Comparison of ENCODE assay signal across 18 mouse cellular contexts in the genomic region with DNA sequence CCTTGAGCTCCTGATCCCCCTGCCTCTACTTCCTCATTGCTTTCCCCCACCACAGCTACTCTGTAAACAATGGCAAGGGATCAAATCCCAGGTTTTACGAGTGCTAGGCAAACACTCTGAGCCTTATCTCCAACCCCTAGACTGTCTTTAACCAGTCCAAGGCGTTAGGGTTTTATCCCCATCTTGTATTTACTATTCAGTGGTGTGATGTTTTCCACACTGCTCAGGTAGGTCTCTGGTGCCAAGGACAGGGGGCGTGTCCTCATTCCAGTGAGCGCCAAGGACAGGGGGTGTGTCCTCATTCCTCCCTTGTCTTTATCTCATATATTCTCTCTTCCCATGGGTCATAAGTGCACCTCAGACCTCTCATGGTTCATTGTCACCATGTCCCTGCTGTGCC. TPM values are rescaled to one million over a fixed set of nuclear protein-coding genes. Genes with fewer than 3 reads are reported as not detected.
"Had no signal": no experiment of that assay in that cellular context is flagged by ENCODE, and none has a peak within 500 bp of the region (broad histone marks: within the 10 kb centered on the region; RNA-seq: fewer than 3 reads in every experiment).

A gene (plus strand): TSS at position 360 of the 400 bp plus-strand sequence.

- DNase-seq: kidney, adult 18-20 months; layer of hippocampus, adult 9-11 months; lung, adult 18-20 months; lung, postnatal 4 days; right cerebral cortex, postnatal 14 days; thymus, adult 18-20 months; thymus, postnatal 36 days had no signal

- H3K4me3 ChIP-seq: kidney, embryonic 15.5 days; limb, embryonic 13.5 days; midbrain, embryonic 12.5 days; neural tube, embryonic 13.5 days had no signal

- H3K27ac ChIP-seq: hindbrain, embryonic 14.5 days; kidney, embryonic 15.5 days; limb, embryonic 13.5 days; liver, embryonic 14.5 days; midbrain, embryonic 12.5 days; neural tube, embryonic 13.5 days had no signal

- ATAC-seq: midbrain, embryonic 16.5 days had no signal

- H3K4me2 ChIP-seq: hindbrain, embryonic 14.5 days; kidney, embryonic 15.5 days; limb, embryonic 13.5 days; midbrain, embryonic 12.5 days; neural tube, embryonic 13.5 days had no signal

- H3K36me3 ChIP-seq: kidney, embryonic 15.5 days; limb, embryonic 13.5 days; midbrain, embryonic 12.5 days; neural tube, embryonic 13.5 days had no signal

- H3K9me3 ChIP-seq: kidney, embryonic 15.5 days; limb, embryonic 13.5 days; midbrain, embryonic 12.5 days; neural tube, embryonic 13.5 days had no signal

- H3K9ac ChIP-seq: hindbrain, embryonic 14.5 days; kidney, embryonic 15.5 days; limb, embryonic 13.5 days; liver, embryonic 14.5 days; midbrain, embryonic 12.5 days; neural tube, embryonic 13.5 days had no signal

RNA-seq across cellular contexts. Expression of the gene that starts here (rescaled TPM):
- total RNA-seq: layer of hippocampus, adult 18-20 months; left cerebral cortex, postnatal 36 days; megakaryocyte-erythroid progenitor cell, adult 5-6 weeks had no signal
- polyA plus RNA-seq: hindbrain, embryonic 14.5 days; kidney, embryonic 15.5 days; limb, embryonic 13.5 days; liver, embryonic 14.5 days; lung, embryonic 16.5 days; midbrain, embryonic 12.5 days; midbrain, embryonic 16.5 days; neural tube, embryonic 13.5 days had no signal
